Mouse (Mus musculus): ENCODE results near the gene Tmem135.

GRCm38 (mm10) chr7:89329896-89330295 lies 74.1 kb downstream of the Tmem135 start:
- TF ChIP-seq CTCF (IDR thresholded peaks at IDR 0.05) (no peak), POLR2A (IDR thresholded peaks at IDR 0.05; ENCODE audit: insufficient read depth, low read depth, low read length) (no peak), EP300 (IDR thresholded peaks at IDR 0.05; ENCODE audit: insufficient read depth, low read depth, low read length) (no peak)

Data from heart, adult 2 months (tissue).